Mouse (Mus musculus): ENCODE data around the gene Dnajc4. TPM values are rescaled to one million over a fixed set of nuclear protein-coding genes. Genes with fewer than 3 reads are reported as not detected.

The Dnajc4 gene
- polyA plus RNA-seq, 1 experiment, result 28.5 TPM

GRCm38 (mm10) chr19:6987061-6987903 lies 5.1 kb downstream of the Dnajc4 start, which contains the start of gene Vegfb:
Vegfb (minus strand) TSS chr19:6987651.
- H3K27me3 ChIP-seq (ENCODE audit: control insufficient read depth, insufficient read depth, insufficient read length), result no peaks in the 10 kb centered on the region
- H3K79me2 ChIP-seq (ENCODE audit: control insufficient read depth, insufficient read depth), result no peaks in the 10 kb centered on the region
- peak in 1 of 3 experiments; percentile 4 for TF ChIP-seq MYOG (IDR thresholded peaks at IDR 0.05; ENCODE audit: control insufficient read depth in 1 of 3, insufficient read depth in 1 of 3, insufficient read length in 2 of 3, low read depth in 2 of 3)
- TF ChIP-seq POLR2AphosphoS2 (IDR thresholded peaks at IDR 0.05; ENCODE audit: insufficient read length, low read depth), result peak; percentile 84
- TF ChIP-seq USF1 (IDR thresholded peaks at IDR 0.05; ENCODE audit: low read depth), result no peak
- no peak for TF ChIP-seq TCF3 (IDR thresholded peaks at IDR 0.05; ENCODE audit: insufficient read length, low read depth)
- no peak for TF ChIP-seq SRF (IDR thresholded peaks at IDR 0.05; ENCODE audit: control insufficient read depth, insufficient read length, low read depth)
- peak; percentile 69 for TF ChIP-seq POLR2A (IDR thresholded peaks at IDR 0.05; ENCODE audit: insufficient read length, low read depth)
- TF ChIP-seq E2F4 (IDR thresholded peaks at IDR 0.05; ENCODE audit: insufficient read depth), result no peak
- TF ChIP-seq CEBPB (IDR thresholded peaks at IDR 0.05; ENCODE audit: insufficient read depth, poor library complexity, severe bottlenecking), result no peak
- no peak for TF ChIP-seq REST (IDR thresholded peaks at IDR 0.05; ENCODE audit: insufficient read depth, insufficient read length)
- H3K36me3 ChIP-seq (ENCODE audit: control insufficient read depth, insufficient read depth), result peaks cover 8% of the 10 kb centered on the region
- peak within 1 kb of the TSS; percentile 74 for H3ac ChIP-seq (ENCODE audit: control insufficient read depth, insufficient read length)
- H3K4me2 ChIP-seq (ENCODE audit: low read depth), result peak within 1 kb of the TSS; percentile 90
- peak within 1 kb of the TSS; percentile 54 for H3K4me3 ChIP-seq

GRCm38 (mm10) chr19:6985951-6986708 lies 6.2 kb downstream of the Dnajc4 start:
- Histone ChIP-seq H3K27me3 (ENCODE audit: control insufficient read depth, insufficient read depth, insufficient read length) (no peaks in the 10 kb centered on the region), H3K79me2 (ENCODE audit: control insufficient read depth, insufficient read depth) (peaks cover 4% of the 10 kb centered on the region), H3K4me3 (peak overlapping the region; percentile 54), H3K36me3 (ENCODE audit: control insufficient read depth, insufficient read depth) (peaks cover 8% of the 10 kb centered on the region), H3ac (ENCODE audit: control insufficient read depth, insufficient read length) (no peak overlapping the region), H3K4me2 (ENCODE audit: low read depth) (peak overlapping the region; percentile 83)
- no peak for TF ChIP-seq REST (IDR thresholded peaks at IDR 0.05; ENCODE audit: insufficient read depth, insufficient read length)
- TF ChIP-seq MYOD1 (IDR thresholded peaks at IDR 0.05; ENCODE audit: control insufficient read depth in 1 of 3, insufficient read length in 2 of 3, low read depth in 2 of 3), result peak in 1 of 3 experiments; percentile 49
- no peak for TF ChIP-seq USF1 (IDR thresholded peaks at IDR 0.05; ENCODE audit: low read depth)
- TF ChIP-seq TCF3 (IDR thresholded peaks at IDR 0.05; ENCODE audit: insufficient read length, low read depth), result no peak
- TF ChIP-seq MAX (IDR thresholded peaks at IDR 0.05; ENCODE audit: low read depth), result no peak
- peak in 1 of 3 experiments; percentile 30 for TF ChIP-seq MYOG (IDR thresholded peaks at IDR 0.05; ENCODE audit: control insufficient read depth in 1 of 3, insufficient read depth in 1 of 3, insufficient read length in 2 of 3, low read depth in 2 of 3)
- TF ChIP-seq TCF12 (IDR thresholded peaks at IDR 0.05; ENCODE audit: insufficient read depth, poor library complexity, severe bottlenecking), result no peak
- no peak for TF ChIP-seq POLR2A (IDR thresholded peaks at IDR 0.05; ENCODE audit: insufficient read length, low read depth)
- TF ChIP-seq E2F4 (IDR thresholded peaks at IDR 0.05; ENCODE audit: insufficient read depth), result no peak
- no peak for TF ChIP-seq CEBPB (IDR thresholded peaks at IDR 0.05; ENCODE audit: insufficient read depth, poor library complexity, severe bottlenecking)
- TF ChIP-seq SRF (IDR thresholded peaks at IDR 0.05; ENCODE audit: control insufficient read depth, insufficient read length, low read depth), result no peak
- TF ChIP-seq POLR2AphosphoS2 (IDR thresholded peaks at IDR 0.05; ENCODE audit: insufficient read length, low read depth), result peak; percentile 53

- Histone ChIP-seq H3K4me2 (ENCODE audit: low read depth) (no peak overlapping the region), H3K36me3 (ENCODE audit: control insufficient read depth, insufficient read depth) (peaks cover 8% of the 10 kb centered on the region), H3K79me2 (ENCODE audit: control insufficient read depth, insufficient read depth) (peaks cover 11% of the 10 kb centered on the region), H3ac (ENCODE audit: control insufficient read depth, insufficient read length) (no peak overlapping the region), H3K4me3 (no peak overlapping the region), H3K27me3 (ENCODE audit: control insufficient read depth, insufficient read depth, insufficient read length) (no peaks in the 10 kb centered on the region)
- TF ChIP-seq REST (IDR thresholded peaks at IDR 0.05; ENCODE audit: insufficient read depth, insufficient read length), result no peak
- TF ChIP-seq MAX (IDR thresholded peaks at IDR 0.05; ENCODE audit: low read depth), result no peak
- TF ChIP-seq POLR2A (IDR thresholded peaks at IDR 0.05; ENCODE audit: insufficient read length, low read depth), result no peak
- no peak for TF ChIP-seq USF1 (IDR thresholded peaks at IDR 0.05; ENCODE audit: low read depth)
- TF ChIP-seq SRF (IDR thresholded peaks at IDR 0.05; ENCODE audit: control insufficient read depth, insufficient read length, low read depth), result no peak
- TF ChIP-seq MYOG (IDR thresholded peaks at IDR 0.05; ENCODE audit: control insufficient read depth in 1 of 3, insufficient read depth in 1 of 3, insufficient read length in 2 of 3, low read depth in 2 of 3), result no peak
- no peak for TF ChIP-seq MYOD1 (IDR thresholded peaks at IDR 0.05; ENCODE audit: control insufficient read depth in 1 of 3, insufficient read length in 2 of 3, low read depth in 2 of 3)
- no peak for TF ChIP-seq CEBPB (IDR thresholded peaks at IDR 0.05; ENCODE audit: insufficient read depth, poor library complexity, severe bottlenecking)
- TF ChIP-seq POLR2AphosphoS2 (IDR thresholded peaks at IDR 0.05; ENCODE audit: insufficient read length, low read depth), result no peak
- no peak for TF ChIP-seq TCF3 (IDR thresholded peaks at IDR 0.05; ENCODE audit: insufficient read length, low read depth)
- TF ChIP-seq TCF12 (IDR thresholded peaks at IDR 0.05; ENCODE audit: insufficient read depth, poor library complexity, severe bottlenecking), result no peak
- TF ChIP-seq E2F4 (IDR thresholded peaks at IDR 0.05; ENCODE audit: insufficient read depth), result no peak
Measured at GRCm38 (mm10) chr19:6985300-6985699, 7.1 kb downstream of the Dnajc4 start.

GRCm38 (mm10) chr19:6983621-6984020 lies 8.8 kb downstream of the Dnajc4 start:
- H3K36me3 ChIP-seq (ENCODE audit: control insufficient read depth, insufficient read depth), result peaks cover 8% of the 10 kb centered on the region
- H3K4me3 ChIP-seq, result no peak overlapping the region
- H3K27me3 ChIP-seq (ENCODE audit: control insufficient read depth, insufficient read depth, insufficient read length), result no peaks in the 10 kb centered on the region
- no peak overlapping the region for H3ac ChIP-seq (ENCODE audit: control insufficient read depth, insufficient read length)
- TF ChIP-seq TCF12 (IDR thresholded peaks at IDR 0.05; ENCODE audit: insufficient read depth, poor library complexity, severe bottlenecking) (no peak), REST (IDR thresholded peaks at IDR 0.05; ENCODE audit: insufficient read depth, insufficient read length) (no peak), MAX (IDR thresholded peaks at IDR 0.05; ENCODE audit: low read depth) (no peak), SRF (IDR thresholded peaks at IDR 0.05; ENCODE audit: control insufficient read depth, insufficient read length, low read depth) (no peak), USF1 (IDR thresholded peaks at IDR 0.05; ENCODE audit: low read depth) (no peak), TCF3 (IDR thresholded peaks at IDR 0.05; ENCODE audit: insufficient read length, low read depth) (no peak), POLR2A (IDR thresholded peaks at IDR 0.05; ENCODE audit: insufficient read length, low read depth) (no peak), POLR2AphosphoS2 (IDR thresholded peaks at IDR 0.05; ENCODE audit: insufficient read length, low read depth) (no peak), MYOG (IDR thresholded peaks at IDR 0.05; ENCODE audit: control insufficient read depth in 1 of 3, insufficient read depth in 1 of 3, insufficient read length in 2 of 3, low read depth in 2 of 3) (no peak), CEBPB (IDR thresholded peaks at IDR 0.05; ENCODE audit: insufficient read depth, poor library complexity, severe bottlenecking) (no peak)
- H3K4me2 ChIP-seq (ENCODE audit: low read depth), result no peak overlapping the region
- peaks cover 15% of the 10 kb centered on the region for H3K79me2 ChIP-seq (ENCODE audit: control insufficient read depth, insufficient read depth)
